Mouse (Mus musculus) frontal cortex, postnatal 25 days (tissue): Measurements from ENCODE around the gene Cdc25b.

Experiments used
- DNase-seq, 2 experiments: peaks; one replicate each; pipeline ENCODE4 v3.0.0; 2022; ENCODE audit warnings: low spot score in 2 of 2

Cdc25b gene

DNA sequence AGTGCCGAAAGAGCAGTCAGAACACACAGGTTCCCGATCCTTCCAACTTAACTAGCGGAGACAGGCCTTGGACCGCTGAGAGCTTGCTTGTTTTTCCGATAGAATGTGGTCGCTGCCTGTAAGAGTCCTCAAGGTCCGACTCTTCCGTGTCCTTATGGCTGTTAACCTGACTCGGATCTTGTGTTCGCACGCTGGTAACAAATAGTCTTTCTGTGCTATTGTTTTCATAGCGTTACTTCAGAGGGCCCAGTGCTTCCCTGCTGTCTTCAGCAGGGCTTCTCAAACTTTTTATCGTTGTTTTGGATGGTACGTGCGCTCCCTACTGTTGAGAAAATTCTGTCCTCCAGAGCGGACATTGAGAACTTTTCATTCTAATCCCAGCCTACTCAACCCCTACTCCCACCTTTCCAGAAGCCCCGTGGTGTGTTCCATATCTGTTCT lies 26.1 kb upstream of the Cdc25b start:
- DNase-seq: no peak

DNA sequence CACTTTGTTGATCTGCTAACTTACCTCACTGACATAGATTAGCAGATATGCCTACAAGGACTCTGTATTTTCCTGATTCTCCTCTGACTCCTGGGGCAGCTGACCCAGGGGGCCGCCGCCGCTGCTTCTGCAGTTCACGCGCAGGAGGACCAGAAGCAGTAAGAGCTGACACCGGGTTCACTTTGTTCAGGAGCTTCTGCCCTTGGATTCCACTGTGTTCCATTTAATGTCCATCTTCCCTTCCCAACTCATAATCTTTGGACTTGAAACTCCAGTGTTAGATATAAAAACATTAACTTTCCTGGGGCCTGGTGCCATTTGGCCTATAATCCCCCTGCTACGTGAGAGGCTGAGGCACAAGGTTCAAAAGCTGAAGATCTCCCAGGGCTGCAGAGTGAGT lies 22.8 kb upstream of the Cdc25b start:
- DNase-seq: no peak

DNA sequence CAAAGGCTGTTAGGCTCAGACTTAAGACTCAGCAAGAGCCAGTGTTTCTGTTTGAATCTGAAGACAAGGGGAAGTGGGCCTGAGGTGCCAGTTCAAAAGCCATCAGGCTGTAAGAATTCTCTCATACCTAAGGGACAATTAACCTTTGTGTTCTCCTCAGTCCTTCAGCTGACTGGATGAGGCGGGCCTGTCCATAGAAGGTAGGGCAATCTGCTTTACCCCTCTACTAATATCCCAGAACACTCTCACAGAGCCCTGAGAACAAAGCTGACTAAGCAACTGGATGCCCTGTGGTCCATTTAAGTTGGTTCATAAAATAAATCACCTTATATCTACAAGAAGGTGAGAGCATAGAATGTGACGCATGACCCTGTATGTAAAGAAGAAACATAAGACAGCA lies 20.6 kb upstream of the Cdc25b start:
- no peak for DNase-seq

DNA sequence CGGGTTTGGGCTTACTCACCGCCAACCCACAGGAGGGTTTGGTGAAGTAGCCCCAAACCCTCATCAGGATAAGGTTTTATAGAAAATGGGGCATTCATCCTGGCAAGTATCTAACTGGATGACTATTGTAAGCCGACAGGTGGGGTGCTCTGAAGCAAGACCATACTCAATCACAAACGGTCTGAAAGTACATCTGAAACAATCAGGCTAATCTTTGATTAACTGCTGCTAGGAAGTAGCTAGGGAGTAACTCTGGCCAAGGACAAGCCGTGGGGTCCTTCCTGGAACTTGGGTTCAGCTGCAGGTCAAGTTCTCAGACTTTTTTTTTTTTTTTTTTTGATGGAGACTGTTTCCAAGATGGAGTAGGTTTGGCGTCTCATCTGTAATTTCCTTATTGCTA lies 18.8 kb upstream of the Cdc25b start:
- DNase-seq: no peak

GRCm38 (mm10) chr2:131168914-131169313 lies 17.8 kb upstream of the Cdc25b start:
- DNase-seq: no peak

- no peak for DNase-seq
Observed at GRCm38 (mm10) chr2:131170936-131171335, 15.8 kb upstream of the Cdc25b start.

DNA sequence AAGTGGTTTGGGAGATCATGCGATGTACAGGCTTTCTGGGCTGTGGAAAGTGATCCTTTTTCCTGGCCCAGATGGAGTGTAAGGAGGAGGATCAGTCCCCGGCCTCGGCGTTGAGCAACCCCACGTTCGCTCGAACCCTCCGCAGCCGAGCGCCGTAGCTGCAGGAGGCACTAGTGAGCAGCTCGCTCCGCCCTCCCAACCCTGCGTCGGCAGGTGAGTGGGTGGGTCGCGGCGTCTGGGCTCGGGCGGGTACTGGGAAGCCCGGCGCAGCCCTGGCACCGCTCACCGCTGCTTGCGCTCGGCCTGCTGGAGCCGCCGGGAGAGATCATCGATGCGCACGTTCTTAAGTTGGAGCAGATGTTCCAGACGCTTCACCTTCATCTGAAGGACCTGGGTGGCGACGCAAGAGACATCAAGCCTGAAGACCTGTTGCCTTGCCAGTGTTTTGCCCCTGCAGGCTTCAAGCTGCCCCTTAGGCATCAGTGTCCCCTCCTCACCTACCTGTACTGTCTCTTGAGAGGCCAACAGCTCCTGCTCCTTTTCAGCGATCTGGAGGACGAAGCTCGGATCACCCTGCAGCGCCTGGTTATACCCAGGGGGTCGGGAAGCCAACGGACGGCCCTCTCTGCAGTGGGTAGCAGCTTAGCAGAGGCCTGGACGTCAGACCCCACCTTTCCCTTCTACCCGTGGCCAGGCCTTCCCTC lies 15.2 kb upstream of the Cdc25b start:
- DNase-seq: peak; percentile 46 to 63

DNA sequence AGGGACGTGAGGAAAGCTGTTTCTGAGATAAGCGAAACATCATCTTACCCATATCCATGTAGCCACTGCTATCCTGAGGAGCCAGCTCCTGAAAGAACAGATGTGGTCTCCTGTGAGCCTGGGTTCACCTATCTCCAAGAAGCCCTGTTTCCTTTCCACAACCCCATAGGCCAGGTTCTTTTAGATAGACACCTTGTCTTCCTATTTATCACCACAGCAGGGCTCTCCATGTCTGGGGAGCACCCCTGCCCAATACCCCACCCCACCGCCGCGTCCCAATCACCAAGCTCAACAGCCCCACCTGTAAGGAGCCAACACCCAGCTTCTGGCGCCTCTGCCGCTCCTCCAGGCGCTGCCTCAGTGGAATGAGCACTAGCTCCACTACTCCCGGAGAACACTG lies 14.4 kb upstream of the Cdc25b start:
- no peak for DNase-seq

DNA sequence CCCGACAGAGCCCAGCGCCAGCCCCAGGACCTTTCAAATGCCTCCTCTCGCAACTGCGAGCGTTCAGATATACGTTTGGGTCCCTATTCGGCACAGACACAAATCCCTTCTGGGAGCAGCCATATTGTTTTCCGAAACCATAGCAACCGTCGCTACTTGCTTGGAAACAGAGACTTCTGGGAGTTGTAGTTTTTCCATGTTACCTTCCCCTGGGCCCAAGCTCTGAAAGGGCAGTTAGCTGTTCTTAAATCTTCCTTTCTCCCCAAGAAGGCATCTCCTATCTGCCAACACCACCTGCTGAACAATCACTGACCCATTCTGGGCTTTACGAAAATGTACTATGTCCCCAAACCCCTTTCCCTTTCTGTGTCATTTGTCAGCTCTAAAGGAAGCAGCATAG lies 12.0 kb upstream of the Cdc25b start:
- DNase-seq: peak; percentile 28 to 44

DNA sequence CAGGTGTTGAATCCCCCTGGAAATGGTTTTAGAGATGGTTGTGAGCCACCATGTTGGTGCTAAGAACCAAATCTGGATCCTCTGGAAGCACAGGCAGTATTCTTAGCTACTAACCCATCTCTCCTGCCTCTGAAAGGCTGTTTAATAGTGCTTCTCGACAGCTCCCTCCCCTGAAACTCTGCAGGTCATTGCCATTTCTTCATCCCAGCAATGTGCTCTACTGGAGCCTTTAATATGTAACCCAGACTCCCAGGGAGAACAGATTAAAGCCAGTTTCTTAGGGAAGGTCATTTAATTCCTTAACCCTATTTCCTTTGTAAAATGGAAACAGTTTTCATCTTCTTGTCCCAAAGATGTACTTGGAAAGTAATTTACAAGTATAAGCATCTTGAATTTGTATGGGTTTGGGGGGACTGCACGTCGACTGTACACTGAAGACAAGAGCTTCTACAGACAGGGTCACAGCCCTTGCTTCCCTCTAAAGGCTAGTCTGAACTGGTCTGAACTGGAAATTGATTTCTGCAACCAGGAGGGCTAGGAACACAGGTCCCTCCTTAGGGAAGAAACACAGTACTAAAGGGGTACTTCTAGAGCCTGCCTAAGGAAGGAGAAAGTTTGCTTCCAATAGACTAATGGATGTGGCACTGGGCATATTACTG lies 11.3 kb upstream of the Cdc25b start:
- no peak for DNase-seq

DNA sequence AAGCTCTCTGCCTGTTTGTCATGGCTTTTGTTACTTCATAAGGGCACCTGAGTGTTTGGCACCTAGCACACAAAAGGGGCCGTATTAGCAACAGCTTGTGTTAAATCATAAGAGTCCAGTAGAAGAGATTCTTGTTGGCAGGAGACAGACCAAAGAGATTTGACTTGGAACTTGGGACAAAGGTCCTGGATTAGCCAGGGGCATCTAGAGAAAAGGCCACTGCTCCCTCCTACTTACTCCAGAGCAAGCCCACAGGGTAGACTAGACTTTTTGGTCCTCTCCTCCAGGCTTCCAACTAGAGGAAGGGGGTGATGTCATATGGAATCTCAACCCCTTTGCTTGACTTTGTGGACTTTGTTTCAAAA lies 10.8 kb upstream of the Cdc25b start:
- no peak for DNase-seq

GRCm38 (mm10) chr2:131176491-131176890 lies 10.3 kb upstream of the Cdc25b start:
- DNase-seq: no peak

DNA sequence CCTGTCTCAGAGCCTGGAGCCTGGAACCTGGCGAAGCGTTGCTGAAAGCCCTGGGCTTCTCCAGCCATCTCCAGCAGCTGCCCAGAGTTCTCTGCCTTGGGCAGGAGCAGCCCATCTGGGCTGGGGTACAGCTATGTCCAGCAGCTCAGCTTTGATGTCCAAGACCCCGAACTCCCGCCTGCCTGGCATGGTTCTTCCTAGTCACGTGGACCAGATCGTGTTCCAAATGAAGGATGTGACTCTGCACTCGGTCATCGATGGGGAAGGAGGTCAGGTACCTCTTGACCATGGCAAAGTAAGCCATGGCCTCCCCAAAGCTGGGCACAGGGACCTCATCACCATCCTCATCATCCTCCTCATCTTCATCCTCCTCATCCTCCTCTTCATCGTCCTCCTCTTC lies 8.8 kb upstream of the Cdc25b start:
- no peak for DNase-seq

- no peak for DNase-seq
Observed at GRCm38 (mm10) chr2:131178828-131179245, 7.9 kb upstream of the Cdc25b start.

DNA sequence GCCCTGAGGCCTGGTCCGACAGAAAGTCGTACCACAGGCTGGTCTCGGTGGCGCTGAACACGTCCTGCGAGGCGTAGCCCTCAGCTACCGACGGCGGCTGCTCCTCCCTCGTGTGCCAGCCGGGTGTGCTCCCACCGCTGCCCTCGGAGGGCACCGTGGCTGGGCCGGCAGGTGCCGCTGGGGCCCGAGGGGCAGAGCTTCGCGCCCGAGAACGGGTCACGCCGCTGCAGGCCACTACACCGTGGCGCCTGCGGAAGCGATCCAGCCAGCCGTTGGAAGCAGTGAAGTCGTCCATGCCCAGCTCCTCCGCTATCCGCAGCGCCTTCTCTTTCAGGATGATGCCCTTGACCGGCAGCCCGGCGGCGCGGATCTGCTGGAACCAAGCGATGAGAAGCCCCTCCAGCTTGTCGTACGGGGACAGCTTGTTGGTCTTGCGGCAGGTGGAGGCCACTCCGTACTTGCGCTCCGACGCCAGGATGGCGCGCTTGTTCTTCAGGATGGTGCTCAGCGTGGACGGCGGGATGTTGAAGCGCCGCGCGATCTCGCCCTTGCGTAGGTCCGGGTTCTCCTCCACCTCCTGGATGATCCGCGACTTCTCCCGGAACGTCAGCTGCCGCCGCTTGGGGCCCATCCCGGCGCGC lies 7.4 kb upstream of the Cdc25b start:
- peak; percentile 34 to 43 for DNase-seq

DNA sequence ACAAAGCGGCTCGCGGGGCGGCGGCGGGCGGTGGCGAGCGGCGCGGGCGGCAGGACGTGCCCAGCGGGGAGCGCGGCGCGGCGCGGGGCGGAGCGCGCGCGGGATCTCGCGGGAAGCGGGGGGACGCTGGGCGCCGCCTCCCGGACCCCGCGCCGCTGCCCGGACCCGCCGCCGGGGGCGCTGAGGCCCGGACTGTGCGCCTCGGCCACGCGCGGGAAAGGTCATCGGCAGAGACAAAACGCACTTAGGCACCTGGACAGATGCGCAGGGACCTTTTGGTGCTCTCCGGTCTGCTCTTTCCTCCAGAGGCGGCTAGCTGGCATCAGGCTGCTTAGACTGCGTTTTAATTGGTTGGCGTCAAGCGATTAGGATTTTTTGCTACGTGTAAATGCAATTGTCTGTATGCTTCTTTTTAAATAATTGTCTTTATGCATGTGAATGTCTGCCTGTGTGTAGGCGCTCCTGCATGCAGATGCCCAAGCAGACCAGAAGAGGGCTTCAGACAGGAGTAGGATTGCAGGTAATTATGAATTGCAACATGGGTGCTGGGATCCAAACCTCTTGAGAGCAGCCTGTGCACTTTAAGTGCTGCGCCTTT lies 6.7 kb upstream of the Cdc25b start, which contains the start of gene Cenpb:
Gene Cenpb, minus strand, starts transcription at position 78 of the 598 bp plus-strand sequence.
- DNase-seq: peak; percentile 68 to 77

DNA sequence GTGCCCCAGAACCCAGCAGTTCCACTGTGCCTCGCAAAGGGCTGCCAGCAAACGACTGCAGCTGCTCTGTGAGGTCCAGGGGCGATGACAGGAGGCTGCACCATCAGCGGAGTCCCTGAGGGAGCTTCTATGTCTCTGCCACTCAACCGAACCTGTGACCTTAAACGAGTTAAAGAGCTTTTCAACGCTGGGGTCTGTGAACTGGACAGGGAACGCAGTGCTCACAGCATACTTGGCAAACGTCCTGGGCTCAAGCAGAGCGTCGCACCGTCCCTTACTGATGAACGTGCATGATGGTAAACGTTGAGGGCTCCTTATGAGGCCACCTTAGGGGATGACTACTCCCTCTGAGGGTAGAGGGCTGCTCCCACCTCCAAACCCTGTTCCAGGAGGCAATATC lies 406 bp upstream of the Cdc25b start:
- DNase-seq: no peak

- no peak for DNase-seq
Observed at GRCm38 (mm10) chr2:131187602-131187922, 813 bp downstream of the Cdc25b start.

GRCm38 (mm10) chr2:131188311-131188710 lies 1.6 kb downstream of the Cdc25b start:
- no peak for DNase-seq

- DNase-seq: no peak
Observed at GRCm38 (mm10) chr2:131189521-131190309, 3.0 kb downstream of the Cdc25b start.

GRCm38 (mm10) chr2:131190344-131191004 lies 3.7 kb downstream of the Cdc25b start:
- no peak for DNase-seq
